Mouse (Mus musculus) hindbrain, embryonic 14.5 days (tissue): ENCODE results near the gene Klf9. TPM values are rescaled to one million over a fixed set of nuclear protein-coding genes. Genes with fewer than 3 reads are reported as not detected.

ENCODE experiments used
- ATAC-seq: fragments of 200-750 bp; cut with Nextera tagmentation; 2 replicates; pipeline ENCODE4 v1.8.0; 2017; ENCODE audit warnings: moderate number of reproducible peaks, mild to moderate bottlenecking, moderate TSS enrichment, moderate library complexity; ENCODE audit not compliant: low FRiP score
- DNase-seq: peaks from one replicate; pipeline ENCODE4 v3.0.0-alpha.2; 2015; ENCODE audit warnings: low spot score
- H3K27ac ChIP-seq: fragments of 300-500 bp; sonication (generic); 2 replicates; pipeline ENCODE4 v1.5.1; 2014; ENCODE audit warnings: mild to moderate bottlenecking, moderate library complexity
- H3K27me3 ChIP-seq: fragments of 300-500 bp; sonication (generic); 2 replicates; pipeline ENCODE4 v1.6.1; 2014; ENCODE audit warnings: mild to moderate bottlenecking, low read length, mixed read lengths; ENCODE audit not compliant: control insufficient read depth, insufficient read depth
- H3K36me3 ChIP-seq: fragments of 300-500 bp; sonication (generic); replicated peaks from 2 replicates; pipeline ENCODE4 v1.6.1; 2014; ENCODE audit not compliant: control insufficient read depth, insufficient read depth
- H3K4me1 ChIP-seq: fragments of 300-500 bp; sonication (generic); replicated peaks from 2 replicates; pipeline ENCODE4 v1.6.1; 2014; ENCODE audit warnings: antibody characterized with exemption, low read length, mixed read lengths; ENCODE audit not compliant: control insufficient read depth, insufficient read depth
- H3K4me2 ChIP-seq: fragments of 300-500 bp; sonication (generic); replicated peaks from 2 replicates; pipeline ENCODE4 v1.6.1; 2014; ENCODE audit warnings: mild to moderate bottlenecking, moderate library complexity
- H3K4me3 ChIP-seq: fragments of 300-500 bp; sonication (generic); replicated peaks from 2 replicates; pipeline ENCODE4 v1.5.1; 2014; ENCODE audit warnings: mild to moderate bottlenecking, low read length
- H3K9ac ChIP-seq: fragments of 300-500 bp; sonication (generic); 2 replicates; pipeline ENCODE4 v1.6.1; 2014
- H3K9me3 ChIP-seq: fragments of 300-500 bp; sonication (generic); 2 replicates; pipeline ENCODE4 v1.6.1; 2016; ENCODE audit warnings: low read length; ENCODE audit not compliant: control insufficient read depth
- WGBS: fragments of 180-500 bp; shearing (Covaris S2); extraction: QIAGEN DNeasy Blood & Tissue Kit; methylation state at CpG from one replicate; pipeline ENCODE4 v1.1.7; 2014; 5-methylcytosine and 5-hydroxymethylcytosine counted together
- polyA plus RNA-seq: library from polyadenylated mRNA; unstranded; fragments of >200 nt; fragmentation: Nextera tagmentation; extraction: Ambion mirVana; gene quantifications from 2 replicates; pipeline ENCODE4 v1.2.1, GENCODE M21; 2014

Klf9 gene
- polyA plus RNA-seq, 1 experiment from 2014 or later: 2.4 TPM

DNA sequence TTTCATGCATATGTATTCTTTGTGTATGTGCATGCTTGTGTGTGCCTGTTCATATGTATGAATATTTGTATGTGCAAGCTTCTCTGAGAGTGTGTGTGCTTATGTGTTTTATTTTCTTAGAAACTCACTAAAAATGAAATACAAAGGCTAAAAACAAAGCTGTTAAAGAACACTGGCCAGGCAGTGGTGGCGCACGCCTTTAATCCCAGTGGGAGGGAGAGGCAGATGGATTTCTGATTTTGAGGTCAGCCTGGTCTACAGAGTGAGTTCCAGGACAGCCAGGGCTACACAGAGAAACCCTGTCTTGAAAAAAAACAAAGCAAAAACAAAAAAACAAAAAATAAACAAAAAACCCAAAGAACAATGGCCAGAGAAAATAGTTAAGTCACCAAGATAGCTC lies 30.1 kb downstream of the Klf9 start:
- no peaks in the 10 kb centered on the region for H3K27me3 ChIP-seq
- no peak overlapping the region for H3K4me2 ChIP-seq
- H3K36me3 ChIP-seq: no peaks in the 10 kb centered on the region
- H3K4me3 ChIP-seq: no peak overlapping the region
- H3K9me3 ChIP-seq: no peaks in the 10 kb centered on the region
- no peak overlapping the region for H3K27ac ChIP-seq
- DNase-seq (no peak), ATAC-seq (no peak)
- WGBS: 75% methylated on average over 2 of the region's 2 CpGs
- no peak overlapping the region for H3K9ac ChIP-seq
- H3K4me1 ChIP-seq: no peaks in the 10 kb centered on the region

DNA sequence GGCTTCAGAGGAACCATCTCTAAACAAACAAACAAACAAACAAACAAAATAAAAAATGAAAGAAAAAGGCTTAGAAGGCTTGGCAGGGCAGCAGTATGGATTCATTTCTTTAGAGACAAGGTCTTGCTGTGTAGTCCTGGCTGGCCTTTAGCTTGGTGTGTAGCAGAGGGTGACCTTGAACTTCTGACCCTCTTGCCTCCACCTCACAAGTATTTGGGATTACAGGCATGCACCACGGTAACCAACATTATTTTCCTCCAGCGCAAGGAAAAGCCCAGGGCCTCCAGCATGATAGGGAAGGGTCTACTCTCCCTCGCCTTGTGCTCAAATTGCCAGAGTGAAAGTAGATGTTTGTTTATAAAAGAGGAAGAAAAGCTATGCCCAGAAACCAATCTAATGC lies 34.1 kb downstream of the Klf9 start:
- no peak overlapping the region for H3K27ac ChIP-seq
- H3K36me3 ChIP-seq: no peaks in the 10 kb centered on the region
- H3K9me3 ChIP-seq: no peaks in the 10 kb centered on the region
- no peak overlapping the region for H3K9ac ChIP-seq
- H3K4me2 ChIP-seq: no peak overlapping the region
- H3K4me1 ChIP-seq: no peaks in the 10 kb centered on the region
- no peak for DNase-seq
- ATAC-seq: no peak
- WGBS: 76% methylated on average over 3 of the region's 3 CpGs
- no peak overlapping the region for H3K4me3 ChIP-seq
- no peaks in the 10 kb centered on the region for H3K27me3 ChIP-seq

DNA sequence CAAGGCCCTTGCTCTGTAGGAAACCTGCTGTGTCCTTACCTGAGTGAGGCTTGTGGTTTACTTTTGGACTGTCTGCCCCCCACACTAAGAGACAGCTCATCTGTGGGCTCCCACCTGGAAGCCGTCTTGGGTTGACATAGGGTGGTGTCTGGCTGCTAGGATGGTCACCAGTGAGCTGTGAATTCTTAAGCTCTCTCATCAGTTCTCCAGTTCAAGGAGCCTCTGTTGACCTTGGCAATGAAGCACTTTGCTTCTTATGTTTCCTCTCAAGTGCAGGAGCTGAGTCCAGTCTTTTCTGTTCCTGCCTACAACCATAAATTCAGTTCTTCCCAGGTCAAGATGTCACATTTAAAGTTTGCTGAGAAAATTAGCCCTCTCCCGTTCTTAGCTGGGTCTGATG lies 34.5 kb downstream of the Klf9 start:
- Histone ChIP-seq H3K9me3 (no peaks in the 10 kb centered on the region), H3K27ac (no peak overlapping the region), H3K27me3 (no peaks in the 10 kb centered on the region), H3K4me3 (no peak overlapping the region), H3K36me3 (no peaks in the 10 kb centered on the region), H3K4me2 (no peak overlapping the region), H3K4me1 (no peaks in the 10 kb centered on the region), H3K9ac (no peak overlapping the region)
- ATAC-seq: no peak
- DNase-seq: no peak
- 84% methylated on average over 2 of the region's 2 CpGs for WGBS

DNA sequence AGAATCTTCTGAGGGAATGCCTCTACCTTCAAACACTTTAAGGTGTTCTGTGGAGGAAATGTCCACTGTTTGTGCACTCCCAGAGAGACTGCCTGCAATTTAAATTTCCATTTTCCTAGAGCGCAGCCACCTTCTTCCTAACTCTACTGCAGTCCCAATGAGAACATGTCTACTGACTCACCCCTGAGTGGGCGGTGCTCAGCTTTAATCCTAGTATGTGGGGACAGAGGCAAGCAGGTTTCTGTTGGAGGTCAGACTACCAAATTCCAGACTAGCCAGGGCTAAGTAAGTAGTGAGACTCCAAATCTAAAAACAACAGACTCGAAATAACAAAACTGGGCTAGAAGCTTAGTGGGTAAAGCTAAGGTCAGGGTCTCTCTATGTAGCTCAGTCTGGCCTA lies 37.5 kb downstream of the Klf9 start:
- H3K4me1 ChIP-seq: no peaks in the 10 kb centered on the region
- no peak for ATAC-seq
- WGBS: 96% methylated on average over 3 of the region's 3 CpGs

DNA sequence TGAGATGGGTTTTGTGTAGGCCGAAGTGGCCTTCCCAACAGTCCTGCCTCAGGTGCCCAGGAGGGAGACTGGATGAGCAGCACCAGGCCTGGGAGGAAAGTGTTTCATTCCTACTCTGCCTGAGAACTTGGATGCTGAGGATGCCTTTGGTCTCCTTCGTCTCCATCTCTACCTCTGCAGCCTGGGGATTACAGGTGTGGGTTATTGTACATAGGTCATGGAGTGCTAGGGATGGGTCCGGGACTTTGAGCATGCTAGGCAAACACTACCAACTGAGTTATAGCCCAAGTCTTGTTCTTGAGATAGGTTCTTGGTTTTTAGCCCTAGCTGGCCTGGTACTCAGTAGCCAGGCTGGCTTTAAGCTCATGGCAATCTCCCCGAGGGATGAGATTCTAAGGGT lies 42.5 kb downstream of the Klf9 start:
- ATAC-seq: no peak
- no peaks in the 10 kb centered on the region; the same call in 1 of the 2 replicates for H3K36me3 ChIP-seq
- no peak for DNase-seq
- no peak overlapping the region for H3K9ac ChIP-seq
- no peak overlapping the region for H3K27ac ChIP-seq
- no peak overlapping the region for H3K4me3 ChIP-seq
- 99% methylated on average over 4 of the region's 4 CpGs for WGBS
- no peaks in the 10 kb centered on the region for H3K9me3 ChIP-seq
- H3K4me2 ChIP-seq: no peak overlapping the region
- H3K27me3 ChIP-seq: no peaks in the 10 kb centered on the region
- no peaks in the 10 kb centered on the region for H3K4me1 ChIP-seq

More for the DNA sequence above, 37.5 kb downstream of the Klf9 start:
- Histone ChIP-seq H3K27ac (no peak overlapping the region), H3K27me3 (no peaks in the 10 kb centered on the region), H3K9me3 (no peaks in the 10 kb centered on the region), H3K4me2 (no peak overlapping the region), H3K36me3 (no peaks in the 10 kb centered on the region), H3K9ac (no peak overlapping the region), H3K4me3 (no peak overlapping the region)
- DNase-seq: no peak

DNA sequence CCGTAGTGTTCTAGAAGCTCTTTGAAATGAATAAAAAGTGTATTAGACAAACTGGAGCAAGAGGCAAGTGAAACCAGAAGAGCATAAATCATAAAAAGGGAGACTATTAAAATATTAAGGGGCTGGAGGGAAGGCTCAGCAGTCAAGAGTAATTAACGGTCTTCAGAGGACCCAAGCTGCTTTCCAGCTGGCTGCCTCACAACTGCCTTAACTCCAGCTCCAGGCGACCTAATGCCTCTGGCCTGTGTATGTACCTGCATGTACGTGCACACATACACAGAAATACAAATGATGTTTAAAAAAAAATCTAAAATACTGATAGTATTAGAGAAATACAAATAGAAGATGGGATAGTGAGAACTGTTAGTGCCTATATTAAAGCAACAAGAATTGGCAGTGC lies 43.0 kb downstream of the Klf9 start:
- WGBS: 76% methylated on average over 4 of the region's 4 CpGs
- ATAC-seq: no peak
- DNase-seq: no peak

DNA sequence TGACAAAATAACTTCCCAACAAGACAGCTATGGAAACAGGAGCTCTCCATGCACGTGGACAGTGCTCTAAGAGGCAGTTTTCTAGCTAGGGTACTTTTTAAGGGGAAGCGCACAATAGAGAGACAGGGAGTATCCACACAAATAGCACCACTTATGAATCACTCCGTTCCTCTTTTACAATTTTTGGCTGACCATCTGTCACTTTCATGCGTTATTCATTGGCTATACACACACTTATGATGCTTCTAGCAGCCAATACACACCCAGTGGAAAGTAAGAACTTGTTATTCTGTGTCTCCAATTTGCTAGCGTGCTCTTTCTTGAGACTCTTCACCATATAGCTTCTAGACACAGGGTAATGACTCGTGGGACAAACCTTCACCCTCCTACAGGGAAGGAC lies 46.7 kb downstream of the Klf9 start:
- 84% methylated on average over 6 of the region's 6 CpGs for WGBS
- H3K4me1 ChIP-seq: no peaks in the 10 kb centered on the region
- H3K27me3 ChIP-seq: no peaks in the 10 kb centered on the region
- H3K36me3 ChIP-seq: no peaks in the 10 kb centered on the region; the same call in 1 of the 2 replicates
- no peak overlapping the region for H3K9ac ChIP-seq
- H3K4me2 ChIP-seq: no peak overlapping the region
- ATAC-seq (no peak), DNase-seq (no peak)
- H3K4me3 ChIP-seq: no peak overlapping the region
- H3K27ac ChIP-seq: no peak overlapping the region
- H3K9me3 ChIP-seq: no peaks in the 10 kb centered on the region

More for the DNA sequence above, 43.0 kb downstream of the Klf9 start:
- Histone ChIP-seq H3K4me1 (no peaks in the 10 kb centered on the region), H3K27ac (0 out of 2 replicates have a peak overlapping the region, but pooled peaks have one; percentile 5), H3K36me3 (no peaks in the 10 kb centered on the region; the same call in 1 of the 2 replicates), H3K4me2 (no peak overlapping the region), H3K9me3 (no peaks in the 10 kb centered on the region), H3K9ac (no peak overlapping the region), H3K4me3 (no peak overlapping the region), H3K27me3 (no peaks in the 10 kb centered on the region)

DNA sequence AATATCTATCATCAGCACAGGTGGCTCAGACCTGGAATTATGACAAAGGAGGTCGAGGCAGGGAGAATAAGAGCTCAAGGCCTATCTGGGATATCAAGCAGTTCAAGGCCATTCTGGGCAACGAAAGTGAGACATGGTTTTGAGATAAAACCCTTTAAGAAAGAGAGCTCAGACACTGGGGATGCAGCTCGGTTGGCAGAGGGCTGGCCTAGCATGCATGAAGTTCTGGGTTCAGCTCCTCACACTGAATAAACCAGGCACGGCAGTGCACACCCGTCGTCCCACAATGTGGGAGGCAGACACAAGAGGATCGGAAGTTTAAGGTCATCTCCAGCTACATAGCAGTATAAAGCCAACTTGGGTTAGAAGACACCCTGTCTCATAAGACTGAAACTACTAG lies 48.0 kb downstream of the Klf9 start:
- H3K4me1 ChIP-seq: no peaks in the 10 kb centered on the region
- WGBS: 96% methylated on average over 7 of the region's 7 CpGs
- no peak for DNase-seq
- no peak overlapping the region for H3K4me2 ChIP-seq
- H3K36me3 ChIP-seq: no peaks in the 10 kb centered on the region; the same call in 1 of the 2 replicates
- no peaks in the 10 kb centered on the region for H3K27me3 ChIP-seq
- H3K4me3 ChIP-seq: no peak overlapping the region
- H3K27ac ChIP-seq: no peak overlapping the region
- H3K9me3 ChIP-seq: no peaks in the 10 kb centered on the region
- no peak for ATAC-seq
- H3K9ac ChIP-seq: no peak overlapping the region

DNA sequence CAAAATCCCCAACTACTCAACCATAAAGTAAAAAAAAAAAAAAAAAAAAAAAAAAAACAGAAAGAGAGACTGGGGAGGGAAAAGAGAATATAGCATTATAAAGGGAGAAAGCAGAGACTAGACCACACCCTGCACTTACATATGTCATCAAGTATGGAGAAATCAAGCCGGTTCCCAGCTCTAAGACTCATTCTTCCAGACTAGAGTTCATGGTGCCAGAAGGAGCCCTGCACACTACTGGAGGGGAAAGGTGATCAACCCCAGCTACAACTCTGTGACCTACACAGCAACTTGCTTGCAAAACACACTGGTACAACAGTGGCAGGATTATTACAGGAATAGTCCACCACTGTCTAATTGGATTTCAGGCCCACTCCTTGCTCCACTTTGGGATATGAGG lies 48.7 kb downstream of the Klf9 start:
- H3K9ac ChIP-seq: no peak overlapping the region
- WGBS: 76% methylated on average over 1 of the region's 1 CpGs

DNA sequence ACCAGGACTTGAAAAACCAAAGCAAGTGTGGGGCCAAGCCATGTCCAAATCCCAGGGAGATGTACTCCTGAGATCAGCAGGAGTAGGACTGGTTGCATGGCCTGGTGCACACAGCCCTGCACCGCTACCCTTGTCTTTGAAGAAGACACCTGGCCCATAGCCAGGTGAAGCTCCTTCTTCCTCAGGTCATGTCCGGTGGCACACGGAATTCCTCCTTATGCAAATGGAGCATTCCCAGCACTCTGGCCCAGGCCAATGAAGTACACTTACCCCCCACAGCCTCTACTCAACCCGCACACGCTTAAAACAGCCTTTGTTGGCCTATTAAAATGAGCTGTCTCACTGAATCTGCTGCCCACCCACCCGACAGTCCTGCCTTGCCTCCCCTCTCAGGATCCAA lies 50.5 kb downstream of the Klf9 start:
- H3K4me3 ChIP-seq: no peak overlapping the region

More for the DNA sequence above, 48.7 kb downstream of the Klf9 start:
- no peaks in the 10 kb centered on the region for H3K27me3 ChIP-seq
- H3K27ac ChIP-seq: no peak overlapping the region
- DNase-seq (no peak), ATAC-seq (no peak)
- no peaks in the 10 kb centered on the region; the same call in 1 of the 2 replicates for H3K36me3 ChIP-seq
- no peaks in the 10 kb centered on the region for H3K9me3 ChIP-seq
- H3K4me2 ChIP-seq: no peak overlapping the region
- H3K4me3 ChIP-seq: no peak overlapping the region
- H3K4me1 ChIP-seq: no peaks in the 10 kb centered on the region

More for the DNA sequence above, 50.5 kb downstream of the Klf9 start:
- Histone ChIP-seq H3K27ac (no peak overlapping the region), H3K9me3 (no peaks in the 10 kb centered on the region), H3K9ac (no peak overlapping the region), H3K4me1 (no peaks in the 10 kb centered on the region), H3K36me3 (no peaks in the 10 kb centered on the region; the same call in 1 of the 2 replicates), H3K27me3 (no peaks in the 10 kb centered on the region), H3K4me2 (no peak overlapping the region)
- 93% methylated on average over 6 of the region's 6 CpGs for WGBS
- DNase-seq (no peak), ATAC-seq (no peak)
